Mouse (Mus musculus) kidney, postnatal 36 days (tissue): ENCODE measurements around the gene Mylk4.

Experiments
- DNase-seq, 2 experiments: peaks; one replicate each; pipeline ENCODE4 v3.0.0; 2021 to 2022; ENCODE audit warnings: mixed read lengths in 2 of 2

Mylk4 gene

DNA sequence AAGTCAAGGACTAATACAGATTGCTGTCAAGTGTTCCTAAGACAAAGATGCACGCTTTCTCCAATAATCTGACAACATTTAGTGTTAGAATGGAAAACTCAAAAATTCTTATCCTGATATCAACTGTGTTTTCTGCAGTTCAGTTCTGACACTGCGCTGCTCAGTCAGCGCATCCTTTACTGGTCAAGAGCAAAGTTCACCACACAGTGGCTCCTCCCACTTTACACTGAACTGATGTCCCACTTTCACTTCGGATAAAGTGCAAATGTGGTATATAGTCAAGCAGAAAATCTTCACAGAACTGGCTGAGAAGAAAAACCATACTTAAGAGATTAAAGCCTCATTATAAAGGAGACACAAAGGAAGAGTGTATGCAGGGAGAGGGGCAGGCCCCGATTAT lies 11.4 kb upstream of the Mylk4 start:
- DNase-seq: peak; percentile 72 to 75

DNA sequence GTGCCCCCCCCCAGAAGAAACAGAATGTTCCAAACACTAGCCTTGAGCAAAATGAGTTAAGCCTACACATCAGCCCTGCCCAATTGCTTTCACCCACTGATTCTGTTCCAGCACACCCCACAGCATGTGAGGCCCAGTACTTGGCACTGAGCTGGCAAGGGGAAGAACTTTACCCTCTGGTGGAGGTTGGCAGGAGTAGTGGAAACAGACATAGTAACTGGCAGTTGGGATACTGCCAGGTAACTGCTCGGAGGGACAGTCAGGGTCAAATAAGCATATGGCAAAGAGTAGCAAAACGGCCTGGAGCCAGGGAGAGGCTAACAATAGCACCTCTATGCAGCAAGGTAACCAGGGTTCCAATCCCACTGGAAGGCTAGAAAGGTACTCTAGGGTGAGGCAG lies 10.9 kb upstream of the Mylk4 start:
- DNase-seq: peak; percentile 82 to 94

DNA sequence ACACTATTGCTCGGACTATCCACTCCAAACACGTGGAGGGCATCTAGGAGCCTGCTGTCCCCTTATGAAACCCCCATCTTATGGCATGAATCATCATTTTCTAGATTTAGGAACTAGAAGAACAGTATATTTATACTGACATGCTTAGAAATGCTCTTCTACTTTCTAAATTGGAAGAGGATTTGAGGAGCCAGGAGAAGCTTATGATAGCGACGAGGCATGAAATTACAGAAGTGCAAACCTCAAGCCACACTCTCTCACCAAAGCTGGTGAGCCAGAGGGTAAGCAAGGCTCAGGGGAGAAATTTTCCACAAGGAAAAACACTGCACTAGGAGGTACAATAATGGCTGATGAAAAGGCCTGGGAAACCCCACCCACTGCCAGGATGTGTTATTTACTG lies 6.0 kb upstream of the Mylk4 start:
- DNase-seq: no peak

DNA sequence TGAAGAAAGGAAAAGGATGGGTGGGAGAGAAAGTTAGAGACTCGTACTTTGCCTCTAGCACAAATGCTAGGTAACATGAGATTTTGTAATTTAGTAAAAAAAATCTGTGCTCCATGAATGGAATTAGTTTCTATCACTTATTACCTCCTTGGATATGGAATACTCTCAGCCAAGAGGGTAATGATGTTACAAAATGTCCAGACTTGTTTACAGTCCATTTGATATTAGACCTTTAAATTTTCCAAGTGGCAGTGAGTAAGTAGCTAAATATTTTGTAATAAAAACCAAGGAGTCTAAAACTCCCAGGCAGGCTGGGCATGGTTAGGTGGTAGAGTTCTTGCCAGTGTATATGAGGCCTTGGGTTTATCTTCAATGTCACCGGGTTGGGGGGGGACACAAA lies 3.8 kb upstream of the Mylk4 start:
- no peak for DNase-seq

DNA sequence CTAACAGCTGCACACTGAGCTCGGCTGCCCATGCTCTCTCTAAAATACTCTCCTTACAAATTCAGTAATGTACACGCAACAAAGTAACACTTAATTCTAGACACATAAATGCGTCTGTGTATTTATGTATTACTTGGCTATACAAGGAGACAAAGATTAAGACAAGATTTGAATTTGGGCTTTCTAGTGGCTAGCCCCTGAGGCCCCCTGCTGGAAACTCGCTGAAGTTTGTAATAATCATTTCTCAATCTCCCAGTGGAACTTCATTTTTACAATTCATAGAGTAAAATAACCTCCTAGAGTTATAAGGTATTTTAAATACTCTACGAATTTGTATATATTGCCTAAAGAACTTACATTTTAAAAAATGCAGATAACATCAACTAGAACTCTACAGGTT lies 699 bp downstream of the Mylk4 start:
- peak in 1 of 2 experiments; percentile 40 for DNase-seq

DNA sequence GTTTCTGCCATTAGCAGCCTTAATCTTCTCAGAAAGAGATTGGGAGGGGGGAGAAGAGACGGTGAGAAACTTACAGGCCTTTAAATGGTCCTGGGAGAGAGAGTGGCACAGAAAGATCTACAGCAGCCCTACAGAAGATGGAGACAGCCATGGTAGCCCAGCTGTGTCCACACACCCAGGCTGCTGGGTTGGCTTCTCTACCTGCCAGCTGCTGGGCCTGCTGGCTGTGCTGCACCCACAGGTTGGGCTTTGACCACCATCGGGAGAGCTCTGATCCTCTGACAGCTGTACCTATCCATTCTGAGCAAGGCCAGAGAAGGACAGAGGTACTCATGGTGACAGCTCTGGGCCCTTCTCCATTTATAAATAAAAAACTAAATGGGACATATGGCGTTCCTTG lies 4.9 kb downstream of the Mylk4 start:
- no peak for DNase-seq

DNA sequence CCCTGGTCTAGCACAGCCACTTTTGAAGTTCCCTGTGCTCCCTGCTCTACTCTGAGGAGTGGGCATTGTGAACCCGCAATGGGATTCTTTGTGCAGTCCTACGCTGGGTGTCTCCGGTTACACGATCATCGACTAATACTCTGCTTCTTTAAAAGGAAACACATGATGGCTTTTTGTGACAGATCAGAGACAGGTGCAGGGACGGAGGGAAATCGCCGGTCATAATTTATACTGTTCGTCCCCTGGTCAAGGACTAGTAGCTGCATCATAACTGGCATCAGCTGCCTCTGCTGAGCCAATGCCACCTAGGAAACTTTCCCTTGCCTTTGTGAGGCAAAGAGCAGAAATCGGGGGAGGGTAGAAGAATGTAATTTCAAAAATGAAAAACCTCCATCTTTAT lies 7.4 kb downstream of the Mylk4 start:
- DNase-seq: no peak

DNA sequence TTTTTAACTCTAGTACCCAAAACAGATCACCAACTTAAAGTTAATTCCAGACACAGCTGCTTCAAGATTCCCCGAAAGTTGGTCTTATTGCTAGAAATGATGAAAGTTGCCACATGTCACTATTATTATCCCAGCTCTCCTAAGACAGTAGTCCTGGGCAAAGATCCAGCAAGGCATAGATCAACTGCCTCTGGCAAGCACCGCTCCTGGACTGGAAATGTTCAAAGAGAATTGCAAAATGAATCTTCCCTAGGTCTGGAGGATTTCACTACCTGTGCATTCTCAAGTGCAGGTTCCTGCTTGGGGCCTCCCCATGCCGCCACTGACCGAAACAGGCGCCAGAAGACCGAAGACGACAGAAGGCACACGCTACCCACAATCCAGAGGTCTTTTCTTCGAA lies 7.9 kb downstream of the Mylk4 start:
- peak; percentile 20 to 28 for DNase-seq

DNA sequence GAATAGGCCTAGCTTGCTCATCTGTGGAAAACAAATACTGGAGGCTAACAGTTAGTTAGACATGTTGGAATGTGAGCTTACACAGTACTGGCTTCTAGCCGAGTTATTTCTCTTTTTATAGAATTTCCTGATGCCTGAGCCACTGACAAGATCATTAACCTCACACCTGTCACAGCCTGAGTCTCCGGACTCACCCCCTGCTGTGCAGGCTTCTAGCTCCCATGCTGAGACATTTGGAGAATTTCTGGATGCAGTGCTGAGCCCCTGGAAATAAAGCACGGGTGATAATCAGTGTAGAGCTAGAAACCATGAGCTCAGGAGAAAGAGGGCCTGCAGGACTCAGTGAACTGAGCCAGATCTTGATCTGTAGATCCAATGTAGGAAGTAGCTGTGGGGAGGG lies 13.8 kb downstream of the Mylk4 start:
- no peak for DNase-seq

DNA sequence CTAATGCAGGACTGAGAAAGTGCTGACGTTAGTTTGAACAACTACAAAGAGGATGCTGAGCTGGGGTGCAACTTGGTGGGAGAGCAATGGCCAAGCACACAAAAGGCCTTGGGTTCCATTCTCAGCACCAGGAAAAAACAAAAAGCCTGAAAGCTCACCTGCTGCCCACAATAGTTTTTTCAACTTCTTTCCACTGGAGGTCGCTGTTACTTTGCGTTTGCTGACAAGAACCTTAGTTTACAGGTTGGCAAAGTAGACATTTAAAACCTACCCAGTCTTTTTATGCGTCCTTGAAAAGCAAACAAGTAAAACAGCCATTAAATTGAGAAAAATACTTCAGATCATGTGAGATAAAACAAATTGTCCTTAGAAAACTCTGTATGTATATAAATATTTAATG lies 15.7 kb downstream of the Mylk4 start:
- peak; percentile 58 to 62 for DNase-seq

DNA sequence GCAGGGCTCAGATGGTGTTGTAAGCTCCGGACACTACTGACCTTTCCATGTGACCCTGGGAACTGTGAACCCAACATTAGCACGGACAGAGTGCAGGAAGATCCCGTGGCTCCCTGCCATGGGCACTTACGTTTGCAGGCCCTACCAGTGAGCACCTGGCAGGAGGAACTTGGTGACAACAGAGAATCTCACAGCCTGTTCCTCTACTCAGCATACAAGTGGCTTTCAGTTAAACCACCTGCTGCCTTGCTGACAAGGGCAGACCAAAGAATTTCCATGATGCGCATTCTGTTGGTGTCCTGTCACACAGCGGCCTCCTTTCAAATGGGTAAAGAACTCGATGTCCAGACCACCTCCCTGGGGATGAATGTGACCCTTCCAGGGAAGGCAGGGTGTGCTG lies 19.3 kb downstream of the Mylk4 start:
- peak in 1 of 2 experiments; percentile 18 for DNase-seq

DNA sequence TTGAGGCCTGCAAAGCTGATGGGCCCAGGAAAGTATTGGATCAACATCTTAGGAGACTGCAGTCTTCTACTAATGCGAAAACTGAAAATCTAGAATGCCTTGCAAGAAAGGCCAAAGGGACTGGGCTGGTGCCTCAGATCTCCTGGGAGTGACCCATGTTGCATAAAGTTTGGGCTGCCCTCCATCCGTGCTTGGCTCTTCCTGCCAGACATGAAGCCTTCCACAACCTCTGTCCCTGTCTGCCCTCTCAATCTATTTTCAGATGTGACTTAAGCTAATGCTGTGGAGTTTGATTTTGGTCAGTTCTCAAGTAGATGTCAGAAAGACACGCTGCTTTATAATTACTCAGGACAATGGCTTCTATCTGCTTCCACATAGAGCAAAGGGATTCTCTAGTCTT lies 20.6 kb downstream of the Mylk4 start:
- DNase-seq: no peak

DNA sequence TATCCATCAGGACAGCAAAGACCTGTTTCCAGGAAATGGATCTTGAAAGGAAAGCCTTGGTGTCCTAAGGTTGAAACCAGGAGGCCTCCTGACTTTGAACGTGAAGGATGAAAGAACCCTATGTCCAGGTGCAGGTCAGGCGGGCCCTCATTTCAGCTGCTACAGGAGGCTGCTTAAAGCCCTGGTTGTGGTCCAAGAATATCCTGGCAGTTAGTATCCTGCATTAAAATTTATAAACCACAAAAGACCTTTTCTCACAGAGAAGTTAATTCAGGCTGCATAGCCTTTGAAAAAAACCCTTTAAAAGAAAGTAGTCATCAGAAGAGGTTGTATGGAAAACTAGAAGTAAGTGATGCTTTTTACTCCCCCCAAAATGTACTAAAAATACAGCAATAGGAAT lies 23.0 kb downstream of the Mylk4 start:
- no peak for DNase-seq

DNA sequence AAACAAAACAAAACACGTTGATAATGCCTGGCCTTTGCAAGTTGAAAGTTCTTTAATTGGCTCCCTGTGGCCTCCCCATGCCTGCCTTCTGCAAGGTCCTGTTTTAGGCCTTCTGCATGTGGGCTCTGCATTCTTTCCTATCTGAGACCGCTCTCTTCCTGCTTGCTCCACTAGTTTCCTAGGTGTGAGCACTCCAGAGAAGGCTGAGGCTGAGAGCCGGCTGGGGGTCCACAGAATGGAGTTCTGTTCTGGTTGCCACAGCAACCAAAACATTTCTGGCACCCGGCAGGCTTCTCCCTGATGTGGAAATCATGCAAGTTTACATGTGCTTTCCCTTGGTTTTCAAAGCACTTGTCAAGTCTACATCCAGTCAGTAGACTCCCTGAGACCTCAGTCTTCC lies 24.7 kb downstream of the Mylk4 start:
- DNase-seq: no peak

DNA sequence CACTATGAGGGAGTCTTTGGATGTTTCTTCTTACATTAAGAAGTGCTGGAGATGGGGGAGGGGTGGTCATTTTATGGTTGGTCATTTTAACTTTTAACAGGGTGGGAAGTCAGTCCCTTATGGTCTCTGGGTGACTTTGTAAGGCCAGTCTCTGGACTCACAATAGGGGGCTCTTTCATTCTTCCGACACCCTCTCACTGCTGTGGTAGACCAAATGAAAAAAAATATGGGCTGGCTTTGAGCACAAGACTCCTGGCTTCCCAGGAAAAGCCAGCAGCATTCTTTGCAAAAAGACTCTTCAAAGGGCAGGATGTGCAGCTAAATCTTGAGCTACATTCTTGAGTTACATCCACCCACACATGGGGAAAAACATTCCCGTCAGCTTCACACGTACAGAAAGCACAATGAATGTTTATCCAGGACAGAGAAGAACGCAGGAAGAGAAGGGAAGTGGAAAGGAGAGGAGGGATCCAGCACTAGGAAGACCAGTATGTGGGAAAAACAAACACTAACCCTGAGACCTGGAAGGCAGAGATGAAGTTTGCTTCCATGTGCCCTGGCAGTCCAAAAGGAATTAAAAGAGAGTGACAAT lies 31.6 kb downstream of the Mylk4 start:
- peak in 1 of 2 experiments; percentile 4 for DNase-seq

DNA sequence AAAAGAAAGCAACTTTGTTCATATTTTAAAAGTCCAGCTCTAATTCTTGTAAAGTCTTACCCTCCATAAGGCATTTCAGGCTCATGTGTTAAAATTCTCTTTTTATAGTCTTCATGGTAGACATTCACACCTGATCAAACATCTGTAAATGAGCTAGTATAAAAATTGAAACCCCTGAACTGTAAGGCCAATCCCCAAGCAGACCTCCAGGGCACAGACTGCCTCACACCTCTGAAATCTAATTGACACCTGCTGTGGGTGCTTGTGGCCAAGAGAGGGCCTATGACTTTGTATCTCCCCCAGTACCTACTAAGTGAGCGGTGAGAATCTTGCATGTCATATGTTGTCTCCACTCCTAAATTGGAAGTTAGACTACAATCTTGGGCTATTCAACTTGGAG lies 33.2 kb downstream of the Mylk4 start:
- DNase-seq: no peak

DNA sequence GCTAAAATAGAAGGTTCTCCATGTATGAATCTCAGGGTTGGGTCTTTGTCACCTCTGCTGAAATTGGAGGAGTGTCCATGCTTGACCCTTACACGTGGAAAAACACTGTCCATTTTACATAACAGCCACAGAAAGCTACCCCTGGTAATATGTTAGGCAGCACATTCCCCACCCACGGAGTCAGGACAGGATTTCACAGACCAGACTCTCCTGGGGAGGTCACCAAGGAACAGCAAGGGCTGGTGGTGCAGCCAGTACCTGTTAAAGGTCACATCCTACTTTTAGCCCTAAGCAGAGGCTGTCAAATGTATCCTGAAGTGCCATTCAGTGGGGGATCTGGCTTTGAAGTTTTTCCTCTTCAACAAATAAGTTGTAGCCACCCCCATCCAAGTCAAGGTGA lies 35.3 kb downstream of the Mylk4 start:
- DNase-seq: no peak

DNA sequence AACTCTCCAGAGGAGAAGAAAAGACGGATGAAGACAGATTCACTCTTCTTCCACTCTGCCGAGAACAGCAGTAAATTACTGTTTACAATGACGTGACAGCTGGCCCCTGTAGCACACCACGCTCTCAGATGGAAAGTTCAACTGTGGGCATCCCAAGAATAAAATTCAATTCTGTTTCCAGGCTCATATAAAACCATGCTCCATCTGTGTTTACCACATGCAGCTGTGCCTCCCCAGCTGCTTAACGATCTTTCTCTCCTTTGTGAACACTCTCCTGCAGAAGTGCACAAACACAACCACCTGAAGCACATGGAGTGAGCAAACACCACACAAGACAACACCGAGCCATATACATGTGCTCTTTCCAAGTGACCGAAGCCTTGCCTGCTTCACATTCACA lies 42.6 kb downstream of the Mylk4 start:
- DNase-seq: no peak

DNA sequence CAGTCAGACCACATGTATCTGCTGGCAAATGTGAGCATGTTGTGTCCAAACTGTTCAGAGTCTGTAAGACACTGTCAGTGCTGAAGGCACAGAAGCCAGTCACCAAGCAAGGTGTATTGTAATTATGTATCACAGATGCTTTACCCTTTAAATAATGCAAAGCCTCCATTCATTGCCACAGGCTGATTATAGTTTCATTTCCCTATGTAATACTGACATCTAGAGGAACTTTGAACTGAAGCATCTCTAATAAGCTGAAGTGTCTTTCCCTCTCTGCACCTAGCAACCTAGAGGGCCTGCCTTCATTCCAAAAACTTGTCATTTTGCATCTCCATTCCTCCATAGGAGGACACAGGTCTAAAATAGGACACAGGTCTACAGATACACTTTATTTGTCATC lies 52.5 kb downstream of the Mylk4 start:
- DNase-seq: no peak

DNA sequence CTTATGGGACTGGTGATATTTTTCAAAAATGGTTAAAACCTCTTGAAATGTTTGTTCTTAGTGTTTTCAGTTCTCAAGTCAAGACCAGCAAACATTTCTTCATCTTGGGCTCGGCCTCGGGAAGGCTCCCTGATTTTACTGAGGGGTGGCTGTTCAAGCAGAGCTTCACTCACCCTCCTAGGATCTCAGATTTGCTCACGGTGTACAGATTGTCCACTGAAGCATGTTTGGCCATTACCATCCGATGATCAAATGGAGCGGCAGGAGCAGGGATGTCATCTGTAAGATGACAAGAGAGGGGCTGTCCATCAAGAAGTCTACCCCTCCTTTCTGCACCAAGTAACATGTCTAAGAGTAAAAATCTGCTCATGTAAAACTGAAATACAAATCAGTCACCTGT lies 59.1 kb downstream of the Mylk4 start:
- DNase-seq: no peak

DNA sequence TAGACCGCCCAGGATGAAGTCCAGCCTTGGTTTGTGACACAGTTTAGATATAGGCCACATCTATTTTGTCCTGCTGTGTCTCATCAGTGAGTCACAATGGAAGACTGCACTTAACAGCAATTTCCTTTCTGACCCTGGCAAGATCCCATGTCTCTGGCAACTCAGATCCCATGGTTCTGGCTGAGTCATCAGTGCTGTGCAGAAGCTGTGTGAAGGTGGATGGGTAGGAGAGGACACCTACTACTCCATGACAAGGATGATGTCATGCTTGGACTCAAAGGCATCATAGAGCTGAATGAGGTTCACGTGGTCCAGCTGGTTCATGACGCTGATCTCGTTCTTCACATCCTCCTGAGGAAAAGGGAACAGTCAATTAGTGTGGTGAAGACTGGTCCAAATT lies 62.0 kb downstream of the Mylk4 start:
- DNase-seq: no peak

DNA sequence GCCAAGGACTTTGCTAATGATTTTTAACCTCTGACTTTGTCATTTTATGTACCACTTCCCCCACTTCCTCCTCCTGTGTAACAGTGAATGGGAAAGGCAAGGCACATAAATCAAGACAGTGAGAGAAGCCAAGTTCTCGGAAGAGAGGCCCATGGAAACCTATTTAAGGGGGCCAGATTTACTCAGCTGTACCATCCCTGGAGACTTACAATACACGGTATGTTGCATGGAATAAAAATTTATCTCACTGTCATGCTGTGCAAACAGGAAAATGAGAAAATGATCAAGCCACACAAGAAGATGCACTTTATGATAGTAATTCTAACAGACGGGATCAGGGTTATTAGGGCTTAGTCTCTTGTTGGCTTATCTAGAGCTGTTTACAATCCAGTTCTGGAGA lies 64.5 kb downstream of the Mylk4 start:
- DNase-seq: no peak

DNA sequence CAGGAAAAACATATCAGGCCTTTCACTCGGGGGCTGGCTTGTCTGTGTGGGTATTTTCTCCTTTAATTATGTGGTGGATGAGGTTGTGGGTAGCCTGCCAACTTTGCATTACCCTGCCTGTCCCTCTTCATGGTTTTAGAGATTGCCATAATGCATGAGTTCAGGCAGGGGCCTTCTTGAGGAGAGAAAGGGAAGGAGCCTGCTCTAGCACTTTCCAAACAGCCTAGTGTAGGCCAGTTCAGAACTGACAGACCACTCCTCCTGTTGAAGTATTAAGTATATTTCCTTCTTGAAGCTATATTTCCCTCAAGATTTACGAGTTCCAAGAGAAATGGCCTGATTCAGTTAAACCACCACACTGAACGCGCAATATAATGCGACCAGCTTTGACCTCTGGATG lies 66.0 kb downstream of the Mylk4 start:
- DNase-seq: no peak

DNA sequence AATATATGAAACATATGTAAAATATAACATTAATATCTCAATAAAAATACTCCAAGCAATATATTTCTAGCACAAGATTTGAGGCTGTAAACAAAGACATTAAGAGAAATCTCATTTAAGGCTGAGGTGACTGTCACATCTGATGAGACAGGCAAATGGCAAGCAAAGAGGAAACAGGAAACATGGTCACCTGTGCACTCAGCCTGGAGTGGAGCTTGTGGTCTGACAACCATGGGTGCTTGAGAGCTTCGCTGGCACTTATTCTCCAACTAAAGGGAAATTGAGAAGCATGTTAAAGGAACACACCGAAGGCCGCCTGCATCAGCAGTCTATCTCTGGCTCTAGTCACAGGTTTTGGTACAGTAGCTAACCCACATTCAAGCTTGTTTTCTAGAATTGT lies 71.2 kb downstream of the Mylk4 start:
- DNase-seq: no peak

DNA sequence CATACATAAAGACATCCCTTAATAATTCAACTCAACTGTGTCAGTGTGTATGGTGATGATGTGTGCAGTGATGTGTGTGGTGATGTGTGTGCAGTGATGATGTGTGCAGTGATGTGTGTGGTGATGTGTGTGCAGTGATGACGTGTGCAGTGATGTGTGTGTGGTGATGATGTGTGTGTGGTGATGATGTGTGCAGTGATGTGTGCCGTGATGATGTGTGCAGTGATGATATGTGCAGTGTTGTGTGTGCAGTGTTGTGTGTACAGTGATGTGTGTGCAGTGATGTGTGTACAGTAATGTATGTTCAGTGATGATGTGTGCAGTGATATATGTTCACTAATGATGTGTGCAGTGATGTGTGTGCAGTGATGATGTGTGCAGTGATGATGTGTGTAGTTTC lies 75.9 kb downstream of the Mylk4 start:
- no peak for DNase-seq
